Mouse (Mus musculus): Measurements from ENCODE around the gene Mylk3. TPM values are rescaled to one million over a fixed set of nuclear protein-coding genes. Genes with fewer than 3 reads are reported as not detected.
A peak's percentile ranks its signal among the peaks of the same experiment; 100 is the strongest.

Gene Mylk3
- polyA plus RNA-seq (2014; fragmentation: Nextera tagmentation; extraction: Ambion mirVana): 1.2 and 1.7 TPM in 2 replicates

GRCm38 (mm10) chr8:85386205-85386604, at the start of gene Mylk3:
Mylk3 (minus strand) TSS chr8:85386345.
- Histone ChIP-seq H3K27me3 (ENCODE audit: control insufficient read depth, insufficient read depth, low read length) (no peaks in the 10 kb centered on the region), H3K36me3 (ENCODE audit: control insufficient read depth, insufficient read depth, low read length) (no peaks in the 10 kb centered on the region), H3K4me2 (ENCODE audit: low read depth, low read length, severe bottlenecking) (no peak within 1 kb of the TSS), H3K9ac (ENCODE audit: low read length) (no peak within 1 kb of the TSS), H3K27ac (ENCODE audit: low read depth, low read length) (no peak within 1 kb of the TSS), H3K4me1 (replicated peaks; ENCODE audit: control insufficient read depth, insufficient read depth, low read length) (no peaks in the 10 kb centered on the region), H3K9me3 (ENCODE audit: control insufficient read depth, low read length) (no peaks in the 10 kb centered on the region), H3K4me3 (ENCODE audit: low read depth, low read length) (no peak within 1 kb of the TSS)
- 91% methylated on average over 6 of the region's 6 CpGs for WGBS
- no peak for DNase-seq (ENCODE audit: low spot score)
- ATAC-seq (replicated peaks; ENCODE audit: low FRiP score): no peak

GRCm38 (mm10) chr8:85435736-85436135, 49.6 kb upstream of the Mylk3 start:
- Histone ChIP-seq H3K36me3 (ENCODE audit: control insufficient read depth, insufficient read depth, low read length) (no peaks in the 10 kb centered on the region), H3K4me2 (ENCODE audit: low read depth, low read length, severe bottlenecking) (no peak overlapping the region), H3K4me1 (replicated peaks; ENCODE audit: control insufficient read depth, insufficient read depth, low read length) (no peaks in the 10 kb centered on the region), H3K9ac (ENCODE audit: low read length) (no peak overlapping the region), H3K27me3 (ENCODE audit: control insufficient read depth, insufficient read depth, low read length) (no peaks in the 10 kb centered on the region), H3K27ac (ENCODE audit: low read depth, low read length) (no peak overlapping the region), H3K9me3 (ENCODE audit: control insufficient read depth, low read length) (no peaks in the 10 kb centered on the region), H3K4me3 (ENCODE audit: low read depth, low read length) (no peak overlapping the region)
- ATAC-seq (replicated peaks; ENCODE audit: low FRiP score): no peak
- no peak for DNase-seq (ENCODE audit: low spot score)
- 64% methylated on average over 5 of the region's 5 CpGs for WGBS

GRCm38 (mm10) chr8:85434817-85435216, 48.7 kb upstream of the Mylk3 start:
- H3K9me3 ChIP-seq (ENCODE audit: control insufficient read depth, low read length): no peaks in the 10 kb centered on the region
- 71% methylated on average over 12 of the region's 12 CpGs for WGBS

GRCm38 (mm10) chr8:85433017-85433393, 46.9 kb upstream of the Mylk3 start:
- 3% methylated on average over 6 of the region's 6 CpGs for WGBS
- peak; percentile 63 for ATAC-seq (replicated peaks; ENCODE audit: low FRiP score)

More at GRCm38 (mm10) chr8:85434817-85435216, 48.7 kb upstream of the Mylk3 start:
- Histone ChIP-seq H3K36me3 (ENCODE audit: control insufficient read depth, insufficient read depth, low read length) (no peaks in the 10 kb centered on the region), H3K4me3 (ENCODE audit: low read depth, low read length) (no peak overlapping the region), H3K9ac (ENCODE audit: low read length) (no peak overlapping the region), H3K27ac (ENCODE audit: low read depth, low read length) (no peak overlapping the region), H3K4me2 (ENCODE audit: low read depth, low read length, severe bottlenecking) (no peak overlapping the region), H3K27me3 (ENCODE audit: control insufficient read depth, insufficient read depth, low read length) (no peaks in the 10 kb centered on the region), H3K4me1 (replicated peaks; ENCODE audit: control insufficient read depth, insufficient read depth, low read length) (no peaks in the 10 kb centered on the region)
- DNase-seq (ENCODE audit: low spot score): no peak
- ATAC-seq (replicated peaks; ENCODE audit: low FRiP score): no peak

GRCm38 (mm10) chr8:85432168-85433016, 46.2 kb upstream of the Mylk3 start, which contains the start of gene 4921524J17Rik:
4921524J17Rik (minus strand) TSS chr8:85432833.
- no peaks in the 10 kb centered on the region for H3K9me3 ChIP-seq (ENCODE audit: control insufficient read depth, low read length)
- H3K4me1 ChIP-seq (replicated peaks; ENCODE audit: control insufficient read depth, insufficient read depth, low read length): peaks cover 5% of the 10 kb centered on the region
- DNase-seq (ENCODE audit: low spot score) (peak; percentile 98), ATAC-seq (replicated peaks; ENCODE audit: low FRiP score) (peak; percentile 99)
- whole genome bisulfite sequencing: under 1% methylated on average over 81 of the region's 85 CpGs
- H3K36me3 ChIP-seq (ENCODE audit: control insufficient read depth, insufficient read depth, low read length): no peaks in the 10 kb centered on the region
- H3K4me3 ChIP-seq (ENCODE audit: low read depth, low read length): peak within 1 kb of the TSS; percentile 85
- H3K27me3 ChIP-seq (ENCODE audit: control insufficient read depth, insufficient read depth, low read length): no peaks in the 10 kb centered on the region
- H3K9ac ChIP-seq (ENCODE audit: low read length): peak within 1 kb of the TSS; percentile 90
- peak within 1 kb of the TSS; percentile 50 for H3K4me2 ChIP-seq (ENCODE audit: low read depth, low read length, severe bottlenecking)
- H3K27ac ChIP-seq (ENCODE audit: low read depth, low read length): peak within 1 kb of the TSS; percentile 89

More at GRCm38 (mm10) chr8:85433017-85433393, 46.9 kb upstream of the Mylk3 start:
- H3K27me3 ChIP-seq (ENCODE audit: control insufficient read depth, insufficient read depth, low read length): no peaks in the 10 kb centered on the region
- H3K27ac ChIP-seq (ENCODE audit: low read depth, low read length): no peak overlapping the region
- H3K9ac ChIP-seq (ENCODE audit: low read length): peak overlapping the region; percentile 13; the same call in 1 of the 2 replicates
- H3K4me3 ChIP-seq (ENCODE audit: low read depth, low read length): peak overlapping the region; percentile 85
- H3K9me3 ChIP-seq (ENCODE audit: control insufficient read depth, low read length): no peaks in the 10 kb centered on the region
- H3K36me3 ChIP-seq (ENCODE audit: control insufficient read depth, insufficient read depth, low read length): no peaks in the 10 kb centered on the region
- DNase-seq (ENCODE audit: low spot score): no peak
- H3K4me1 ChIP-seq (replicated peaks; ENCODE audit: control insufficient read depth, insufficient read depth, low read length): peaks cover 5% of the 10 kb centered on the region
- H3K4me2 ChIP-seq (ENCODE audit: low read depth, low read length, severe bottlenecking): peak overlapping the region; percentile 32; the same call in 1 of the 2 replicates

- peak overlapping the region; percentile 89; the same call in 1 of the 2 replicates for H3K27ac ChIP-seq (ENCODE audit: low read depth, low read length)
- peak overlapping the region; percentile 85 for H3K4me3 ChIP-seq (ENCODE audit: low read depth, low read length)
- ATAC-seq (replicated peaks; ENCODE audit: low FRiP score) (no peak), DNase-seq (ENCODE audit: low spot score) (no peak)
- 23% methylated on average over 10 of the region's 10 CpGs for WGBS
- no peaks in the 10 kb centered on the region for H3K9me3 ChIP-seq (ENCODE audit: control insufficient read depth, low read length)
- H3K4me2 ChIP-seq (ENCODE audit: low read depth, low read length, severe bottlenecking): peak overlapping the region; percentile 50
- H3K36me3 ChIP-seq (ENCODE audit: control insufficient read depth, insufficient read depth, low read length): no peaks in the 10 kb centered on the region
- peaks cover 5% of the 10 kb centered on the region for H3K4me1 ChIP-seq (replicated peaks; ENCODE audit: control insufficient read depth, insufficient read depth, low read length)
- H3K27me3 ChIP-seq (ENCODE audit: control insufficient read depth, insufficient read depth, low read length): no peaks in the 10 kb centered on the region
- peak overlapping the region; percentile 90 for H3K9ac ChIP-seq (ENCODE audit: low read length)
Observed at GRCm38 (mm10) chr8:85431281-85432167, 45.4 kb upstream of the Mylk3 start.

GRCm38 (mm10) chr8:85430801-85431200, 44.7 kb upstream of the Mylk3 start:
- peaks cover 5% of the 10 kb centered on the region for H3K4me1 ChIP-seq (replicated peaks; ENCODE audit: control insufficient read depth, insufficient read depth, low read length)
- H3K4me2 ChIP-seq (ENCODE audit: low read depth, low read length, severe bottlenecking): peak overlapping the region; percentile 50; the same call in 1 of the 2 replicates
- peak overlapping the region; percentile 85 for H3K4me3 ChIP-seq (ENCODE audit: low read depth, low read length)
- DNase-seq (ENCODE audit: low spot score) (no peak), ATAC-seq (replicated peaks; ENCODE audit: low FRiP score) (no peak)
- H3K27ac ChIP-seq (ENCODE audit: low read depth, low read length): no peak overlapping the region
- WGBS: 12% methylated on average over 3 of the region's 3 CpGs
- no peaks in the 10 kb centered on the region for H3K36me3 ChIP-seq (ENCODE audit: control insufficient read depth, insufficient read depth, low read length)
- no peak overlapping the region for H3K9ac ChIP-seq (ENCODE audit: low read length)
- no peaks in the 10 kb centered on the region for H3K27me3 ChIP-seq (ENCODE audit: control insufficient read depth, insufficient read depth, low read length)
- H3K9me3 ChIP-seq (ENCODE audit: control insufficient read depth, low read length): no peaks in the 10 kb centered on the region

- WGBS: 12% methylated on average over 4 of the region's 4 CpGs
- no peak overlapping the region for H3K4me3 ChIP-seq (ENCODE audit: low read depth, low read length)
Observed at GRCm38 (mm10) chr8:85429219-85429618, 43.1 kb upstream of the Mylk3 start.

More at GRCm38 (mm10) chr8:85429219-85429618, 43.1 kb upstream of the Mylk3 start:
- Histone ChIP-seq H3K9ac (ENCODE audit: low read length) (peak overlapping the region; percentile 20; the same call in 1 of the 2 replicates), H3K9me3 (ENCODE audit: control insufficient read depth, low read length) (no peaks in the 10 kb centered on the region), H3K4me1 (replicated peaks; ENCODE audit: control insufficient read depth, insufficient read depth, low read length) (peaks cover 5% of the 10 kb centered on the region), H3K36me3 (ENCODE audit: control insufficient read depth, insufficient read depth, low read length) (no peaks in the 10 kb centered on the region), H3K4me2 (ENCODE audit: low read depth, low read length, severe bottlenecking) (peak overlapping the region; percentile 33; the same call in 1 of the 2 replicates), H3K27me3 (ENCODE audit: control insufficient read depth, insufficient read depth, low read length) (no peaks in the 10 kb centered on the region), H3K27ac (ENCODE audit: low read depth, low read length) (no peak overlapping the region)
- no peak for ATAC-seq (replicated peaks; ENCODE audit: low FRiP score)
- DNase-seq (ENCODE audit: low spot score): no peak

Data from forebrain, embryonic 11.5 days (tissue).